Comparison of ENCODE assay signal across 22 mouse cellular contexts in genomic region chr5:62710955-62711354, GRCm38 (mm10). TPM values are rescaled to one million over a fixed set of nuclear protein-coding genes. Genes with fewer than 3 reads are reported as not detected.
DNase-seq lines count a peak whose midpoint lies in the region; ATAC-seq and TF ChIP-seq lines count a peak whose summit lies in the region.
"Had no signal": no experiment of that assay in that cellular context is flagged by ENCODE, and none has a peak within 500 bp of the region (broad histone marks: within the 10 kb centered on the region; RNA-seq: fewer than 3 reads in every experiment).

No protein-coding gene starts in this region.

- no peak overlapping the region for H3K9ac ChIP-seq in heart, adult 2 months (ENCODE audit: low read depth, low read length)
- H3K9ac ChIP-seq: embryonic facial prominence, embryonic 12.5 days; forebrain, embryonic 12.5 days; heart, embryonic 13.5 days; hindbrain, embryonic 12.5 days had no signal

- 71% methylated on average over 6 of the region's 6 CpGs for WGBS in heart, adult 2 months
- 10% methylated on average over 6 of the region's 6 CpGs for WGBS in thymus, adult 2 months

- TF ChIP-seq POLR2A in heart, adult 2 months (IDR thresholded peaks at IDR 0.05; ENCODE audit: insufficient read depth, low read depth, low read length): no peak
- TF ChIP-seq POLR2A in thymus, adult 2 months (IDR thresholded peaks at IDR 0.05; ENCODE audit: control insufficient read depth, extremely low read depth, insufficient read depth, low read length, poor library complexity): no peak

- ATAC-seq in CD4-positive, CD25-positive, alpha-beta regulatory T cell, adult 4 months: peak; percentile 28
- ATAC-seq in common myeloid progenitor, adult 5-6 weeks (replicated peaks; ENCODE audit: low read depth, poor library complexity, severe bottlenecking): peak; percentile 73
- peak; percentile 33 for ATAC-seq in inflammation-experienced regulatory T-cells, adult 6 months
- ATAC-seq in erythroblast, adult 5-6 weeks (replicated peaks; ENCODE audit: low FRiP score, poor library complexity, severe bottlenecking): no peak
- ATAC-seq: forebrain, embryonic 16.5 days; hindbrain, postnatal 0 days; intestine, embryonic 16.5 days; Patski had no signal

- no peaks in the 10 kb centered on the region; the same call in 1 of the 2 replicates for H3K36me3 ChIP-seq in heart, adult 2 months (ENCODE audit: control insufficient read depth, insufficient read depth, low read length)
- peaks cover 8% of the 10 kb centered on the region; the same call in 1 of the 2 replicates for H3K36me3 ChIP-seq in thymus, adult 2 months (ENCODE audit: control insufficient read depth, insufficient read depth, low read length)
- H3K36me3 ChIP-seq: embryonic facial prominence, embryonic 12.5 days; forebrain, embryonic 12.5 days; heart, embryonic 13.5 days; hindbrain, embryonic 12.5 days had no signal

- H3K4me1 ChIP-seq in heart, adult 2 months (ENCODE audit: control insufficient read depth, insufficient read depth, low read length): no peaks in the 10 kb centered on the region
- peaks cover 9% of the 10 kb centered on the region for H3K4me1 ChIP-seq in thymus, adult 2 months (replicated peaks; ENCODE audit: control insufficient read depth, insufficient read depth, low read length)
- H3K4me1 ChIP-seq: embryonic facial prominence, embryonic 12.5 days; forebrain, embryonic 12.5 days; hindbrain, embryonic 12.5 days had no signal

- intact Hi-C loops in heart, adult 2 months (cut with DNase I): no loop called here

- no peaks in the 10 kb centered on the region for H3K27me3 ChIP-seq in heart, adult 2 months (ENCODE audit: control insufficient read depth, insufficient read depth, low read length)
- H3K27me3 ChIP-seq in thymus, adult 2 months (ENCODE audit: control insufficient read depth, insufficient read depth, low read length): no peaks in the 10 kb centered on the region
- H3K27me3 ChIP-seq: embryonic facial prominence, embryonic 12.5 days; forebrain, embryonic 12.5 days; heart, embryonic 13.5 days; hindbrain, embryonic 12.5 days; Patski had no signal

- TF ChIP-seq EP300 in heart, adult 2 months (IDR thresholded peaks at IDR 0.05; ENCODE audit: insufficient read depth, low read depth, low read length): no peak

- TF ChIP-seq CTCF in heart, adult 2 months (IDR thresholded peaks at IDR 0.05): no peak
- no peak for TF ChIP-seq CTCF in thymus, adult 2 months (IDR thresholded peaks at IDR 0.05; ENCODE audit: borderline replicate concordance, control insufficient read depth, extremely low read depth, insufficient read depth, low read length, poor library complexity)

- no peak overlapping the region for H3K4me3 ChIP-seq in heart, adult 2 months
- H3K4me3 ChIP-seq in thymus, adult 2 months (ENCODE audit: control insufficient read depth, insufficient read depth, low read length): no peak overlapping the region
- H3K4me3 ChIP-seq: embryonic facial prominence, embryonic 12.5 days; forebrain, embryonic 12.5 days; heart, embryonic 13.5 days; hindbrain, embryonic 12.5 days had no signal

- peak; percentile 3 for DNase-seq in natural killer cell, adult 2 months (ENCODE audit: low spot score in 2 of 2)
- no peak for DNase-seq in heart, adult 2 months
- DNase-seq in thymus, adult 2 months: no peak
- DNase-seq: adrenal gland, postnatal 10 days; cerebellum, adult 11 months; cerebellum, adult 8-10 months; cerebellum, postnatal 14 days; gastrocnemius, postnatal 14 days; heart, postnatal 36 days had no signal

- no peak overlapping the region for H3K27ac ChIP-seq in heart, adult 2 months
- H3K27ac ChIP-seq in thymus, adult 2 months (ENCODE audit: control insufficient read depth, insufficient read depth, low read length): no peak overlapping the region
- H3K27ac ChIP-seq: embryonic facial prominence, embryonic 12.5 days; forebrain, embryonic 12.5 days; heart, embryonic 13.5 days; hindbrain, embryonic 12.5 days; hindbrain, postnatal 0 days had no signal

- H3K79me2 ChIP-seq in heart, adult 2 months (replicated peaks; ENCODE audit: control insufficient read depth, insufficient read depth, low read length): no peaks in the 10 kb centered on the region

RNA-seq across cellular contexts. Expression of gene Arap2, which starts 55.0 kb away (rescaled TPM):
- 10 to 100 TPM; 28.6 to 32.8 TPM for polyA plus RNA-seq in CD4-positive, CD25-positive, alpha-beta regulatory T cell, adult 4 months (2017; shearing (Covaris generic))
- 34.7 and 41.4 TPM in 2 replicates for total RNA-seq in common myeloid progenitor, adult 5-6 weeks (2017)
- polyA plus RNA-seq in inflammation-experienced regulatory T-cells, adult 6 months (2017; shearing (Covaris generic)): 10 to 100 TPM; 28.7 to 30.5 (median 29.4) TPM
- total RNA-seq in heart, adult 2 months (2021): 10 to 100 TPM in 1 of 2 experiments, 1 to 10 TPM in 1; 9.3 to 10.0 TPM
- polyA plus RNA-seq in heart, adult 2 months (2012; rRNA removed): 2.9 and 8.4 TPM in 2 replicates
- total RNA-seq in erythroblast, adult 5-6 weeks (2015; ENCODE audit: low replicate concordance): 4.8 and 7.5 TPM in 2 replicates
- total RNA-seq in erythroblast, adult 5-6 weeks (2017; ENCODE audit: low replicate concordance): 2.1 and 5.6 TPM in 2 replicates
- polyA plus RNA-seq in thymus, adult 2 months (2012; rRNA removed): 11.3 and 12.0 TPM in 2 replicates
- total RNA-seq: MEL had no signal

Comparison
In these comparisons a context has a peak if more than half of its experiments do, and no peak if none do; other contexts are left out.
1. DNase-seq: peak in natural killer cell, adult 2 months (2 of 2); none in heart, adult 2 months (0 of 2) and thymus, adult 2 months (single experiment).